Comparison of ENCODE assay signal across 11 mouse cellular contexts in the genomic region with DNA sequence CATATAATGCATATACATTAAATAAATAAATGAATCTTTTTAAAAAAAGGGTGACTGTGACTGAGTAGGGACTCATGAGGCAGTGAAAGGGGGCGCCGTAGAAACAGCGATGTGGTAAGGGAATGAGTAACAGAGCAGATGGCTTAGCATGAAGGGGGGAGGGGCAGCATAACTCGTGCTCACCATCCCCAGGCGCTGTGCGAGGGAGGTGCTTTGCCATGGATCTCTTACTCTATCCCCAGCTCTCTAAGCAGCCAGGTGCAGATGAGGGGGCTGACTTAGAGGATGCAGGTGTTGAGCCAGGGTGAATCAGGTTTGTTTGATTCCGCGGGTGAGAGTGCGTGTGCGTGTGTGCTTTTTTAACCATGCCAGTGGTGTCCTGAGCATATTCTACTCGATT. TPM values are rescaled to one million over a fixed set of nuclear protein-coding genes. Genes with fewer than 3 reads are reported as not detected.
DNase-seq lines count a peak whose midpoint lies in the region; ATAC-seq lines count a peak whose summit lies in the region.
"Had no signal": no experiment of that assay in that cellular context is flagged by ENCODE, and none has a peak within 500 bp of the region (broad histone marks: within the 10 kb centered on the region; RNA-seq: fewer than 3 reads in every experiment).

No protein-coding gene starts in this region.

- no peak overlapping the region for H3K27ac ChIP-seq in heart, embryonic 16.5 days (ENCODE audit: low read length)
- peak overlapping the region; percentile 57 for H3K27ac ChIP-seq in embryonic facial prominence, embryonic 10.5 days (replicated peaks)
- H3K27ac ChIP-seq in forebrain, embryonic 10.5 days, result no peak overlapping the region; the same call in 1 of the 2 replicates
- H3K27ac ChIP-seq in midbrain, embryonic 13.5 days, result no peak overlapping the region
- H3K27ac ChIP-seq: heart, embryonic 13.5 days; macrophage had no signal

- DNase-seq in heart, adult 9 months (ENCODE audit: low spot score in 2 of 2), result no peak
- DNase-seq in embryonic facial prominence, embryonic 10.5 days (ENCODE audit: low spot score), result no peak
- peak; percentile 38 for DNase-seq in left cerebral cortex, adult 11 months (ENCODE audit: low spot score)
- DNase-seq in right cerebral cortex, postnatal 4 days, result peak; percentile 35
- no peak for DNase-seq in forebrain, embryonic 10.5 days (ENCODE audit: extremely low spot score, low spot score)
- no peak for DNase-seq in urinary bladder, postnatal 4 days (ENCODE audit: low spot score in 2 of 2)
- DNase-seq: embryo, embryonic 11 days had no signal

- ATAC-seq in heart, embryonic 16.5 days (replicated peaks; ENCODE audit: extremely low read depth, insufficient read depth, low FRiP score), result peak; percentile 32; the same call in 1 of the 2 replicates
- no peak for ATAC-seq in midbrain, embryonic 13.5 days

- H3K4me1 ChIP-seq in heart, embryonic 16.5 days (ENCODE audit: control insufficient read depth, insufficient read depth, low read length), result 0 out of 2 replicates have a peak, but pooled peaks cover 9% of the 10 kb centered on the region
- H3K4me1 ChIP-seq in embryonic facial prominence, embryonic 10.5 days, result peaks cover 56% of the 10 kb centered on the region
- peaks cover 40% of the 10 kb centered on the region for H3K4me1 ChIP-seq in forebrain, embryonic 10.5 days
- peaks cover 8% of the 10 kb centered on the region for H3K4me1 ChIP-seq in midbrain, embryonic 13.5 days (replicated peaks)

- H3K4me3 ChIP-seq in heart, embryonic 16.5 days (ENCODE audit: low read length), result no peak overlapping the region
- no peak overlapping the region for H3K4me3 ChIP-seq in embryonic facial prominence, embryonic 10.5 days
- no peak overlapping the region for H3K4me3 ChIP-seq in forebrain, embryonic 10.5 days
- no peak overlapping the region for H3K4me3 ChIP-seq in midbrain, embryonic 13.5 days (replicated peaks)
- H3K4me3 ChIP-seq: heart, embryonic 13.5 days had no signal

- 62% methylated on average over 11 of the region's 11 CpGs for WGBS in heart, embryonic 16.5 days
- WGBS in embryonic facial prominence, embryonic 10.5 days, result 73% methylated on average over 11 of the region's 11 CpGs
- 70% methylated on average over 11 of the region's 11 CpGs for WGBS in forebrain, embryonic 10.5 days
- WGBS in midbrain, embryonic 13.5 days, result 72% methylated on average over 11 of the region's 11 CpGs

- no peaks in the 10 kb centered on the region for H3K36me3 ChIP-seq in heart, embryonic 16.5 days (ENCODE audit: control insufficient read depth, insufficient read depth)
- H3K36me3 ChIP-seq in embryonic facial prominence, embryonic 10.5 days (replicated peaks), result no peaks in the 10 kb centered on the region
- no peaks in the 10 kb centered on the region for H3K36me3 ChIP-seq in forebrain, embryonic 10.5 days (replicated peaks)
- H3K36me3 ChIP-seq in midbrain, embryonic 13.5 days, result no peaks in the 10 kb centered on the region
- H3K36me3 ChIP-seq: heart, embryonic 13.5 days had no signal

- H3K9me3 ChIP-seq in heart, embryonic 16.5 days (replicated peaks; ENCODE audit: control insufficient read depth, low read length), result 0 out of 2 replicates have a peak, but pooled peaks cover 2% of the 10 kb centered on the region
- peaks cover 3% of the 10 kb centered on the region; the same call in 1 of the 2 replicates for H3K9me3 ChIP-seq in embryonic facial prominence, embryonic 10.5 days
- H3K9me3 ChIP-seq in forebrain, embryonic 10.5 days, result peaks cover 6% of the 10 kb centered on the region; the same call in 1 of the 2 replicates
- no peaks in the 10 kb centered on the region for H3K9me3 ChIP-seq in midbrain, embryonic 13.5 days
- H3K9me3 ChIP-seq: heart, embryonic 13.5 days had no signal

- no peak overlapping the region for H3K4me2 ChIP-seq in heart, embryonic 16.5 days (ENCODE audit: low read depth, low read length)
- no peak overlapping the region for H3K4me2 ChIP-seq in midbrain, embryonic 13.5 days (replicated peaks)
- H3K4me2 ChIP-seq: heart, embryonic 13.5 days had no signal

- H3K9ac ChIP-seq in heart, embryonic 16.5 days (ENCODE audit: low read length), result no peak overlapping the region
- no peak overlapping the region for H3K9ac ChIP-seq in midbrain, embryonic 13.5 days (replicated peaks)
- H3K9ac ChIP-seq: heart, embryonic 13.5 days had no signal

- no peaks in the 10 kb centered on the region for H3K27me3 ChIP-seq in heart, embryonic 16.5 days (ENCODE audit: control insufficient read depth, insufficient read depth, low read length)
- no peaks in the 10 kb centered on the region for H3K27me3 ChIP-seq in embryonic facial prominence, embryonic 10.5 days (replicated peaks; ENCODE audit: low read depth, poor library complexity, severe bottlenecking)
- H3K27me3 ChIP-seq in forebrain, embryonic 10.5 days (ENCODE audit: poor library complexity, severe bottlenecking), result no peaks in the 10 kb centered on the region
- no peaks in the 10 kb centered on the region for H3K27me3 ChIP-seq in midbrain, embryonic 13.5 days
- H3K27me3 ChIP-seq: heart, embryonic 13.5 days had no signal

RNA-seq across cellular contexts. Expression of a gene that starts 22.0 kb away (rescaled TPM):
- polyA plus RNA-seq in heart, embryonic 16.5 days (2015; fragmentation: Nextera tagmentation; extraction: Ambion mirVana), result 0.06 and 0.71 TPM in 2 replicates
- 0.96 and 1.0 TPM in 2 replicates for polyA plus RNA-seq in embryonic facial prominence, embryonic 10.5 days (2016; fragmentation: Nextera tagmentation; extraction: Ambion mirVana)
- polyA plus RNA-seq in forebrain, embryonic 10.5 days (2016; fragmentation: Nextera tagmentation; extraction: Ambion mirVana), result 0.49 and 0.81 TPM in 2 replicates
- polyA plus RNA-seq in midbrain, embryonic 13.5 days (2015; fragmentation: Nextera tagmentation; extraction: Ambion mirVana), result 0.10 and 0.16 TPM in 2 replicates

RNA-seq across cellular contexts. Expression of a gene that starts 43.7 kb away (rescaled TPM):
- polyA plus RNA-seq in heart, embryonic 16.5 days (2015; fragmentation: Nextera tagmentation; extraction: Ambion mirVana), result 0.69 and 1.5 TPM in 2 replicates
- polyA plus RNA-seq in embryonic facial prominence, embryonic 10.5 days (2016; fragmentation: Nextera tagmentation; extraction: Ambion mirVana), result 0.50 and 0.78 TPM in 2 replicates
- polyA plus RNA-seq in forebrain, embryonic 10.5 days (2016; fragmentation: Nextera tagmentation; extraction: Ambion mirVana), result 0.25 and 0.30 TPM in 2 replicates
- polyA plus RNA-seq in midbrain, embryonic 13.5 days (2015; fragmentation: Nextera tagmentation; extraction: Ambion mirVana), result not detected in 2 replicates

Comparison
In these comparisons a context has a peak if more than half of its experiments do, and no peak if none do; other contexts are left out.
1. DNase-seq: peak in left cerebral cortex, adult 11 months (single experiment) and right cerebral cortex, postnatal 4 days (single experiment); none in heart, adult 9 months (0 of 2), embryonic facial prominence, embryonic 10.5 days (single experiment), forebrain, embryonic 10.5 days (single experiment) and urinary bladder, postnatal 4 days (0 of 2).